Mouse (Mus musculus): ENCODE results near the gene Vmn2r59. TPM values are rescaled to one million over a fixed set of nuclear protein-coding genes. Genes with fewer than 3 reads are reported as not detected.

The Vmn2r59 gene
- polyA plus RNA-seq (2012; rRNA removed) = not detected in 2 replicates

GRCm38 (mm10) chr7:42058923-42059322, at the start of gene Vmn2r59:
Gene Vmn2r59 (minus strand): TSS chr7:42059023.

DNA sequence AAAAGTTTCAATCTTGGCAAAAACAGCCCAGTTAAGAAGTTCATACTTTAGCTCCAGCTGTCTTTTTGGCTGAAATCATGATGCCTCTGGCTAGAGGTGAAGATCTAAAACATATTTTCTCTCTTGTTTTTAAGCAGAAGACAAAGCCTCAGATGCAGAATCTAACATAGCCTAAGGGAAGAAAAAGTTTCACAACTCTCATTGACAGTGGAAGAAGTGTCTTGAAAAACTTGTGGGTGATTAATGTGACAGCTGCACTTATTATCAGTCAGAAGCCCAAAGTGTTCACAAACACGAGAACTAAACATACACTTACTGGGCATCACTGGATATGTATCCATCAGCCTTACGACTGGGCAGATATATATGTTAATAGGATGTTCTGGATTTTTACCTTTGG, 48.6 kb upstream of the Vmn2r59 start, which contains the start of gene Vmn2r60:
Vmn2r60 (plus strand) TSS at position 301 of the 400 bp plus-strand sequence.

Other genes with a start within 250 kb of the Vmn2r59 start
- gene Vmn2r58, start 186.3 kb downstream of the Vmn2r59 start, polyA plus RNA-seq (2012; rRNA removed) = not detected in 2 replicates
- 0.01 TPM in 1 of 2 replicates, not detected in the other for gene Vmn2r60, start 48.7 kb upstream of the Vmn2r59 start, polyA plus RNA-seq (2012; rRNA removed)
- not detected in 2 replicates for gene Vmn2r61, start 201.0 kb upstream of the Vmn2r59 start, polyA plus RNA-seq (2012; rRNA removed)

Data from central nervous system, embryonic 11.5 days (tissue).